Mouse (Mus musculus) B cell, adult 2 months (primary cell): ENCODE results near the gene Rbm20.

Source experiments
- DNase-seq, 2 experiments: peaks; one replicate each; pipeline ENCODE4 v3.0.0; 2022

The Rbm20 gene

GRCm38 (mm10) chr19:53821241-53822120 lies 144.4 kb downstream of the Rbm20 start:
- no peak for DNase-seq

- DNase-seq = no peak
These were observed 146.7 kb downstream of the Rbm20 start for GRCm38 (mm10) chr19:53823847-53824246.

- DNase-seq = peak; percentile 49 to 55
These were observed 148.0 kb downstream of the Rbm20 start for GRCm38 (mm10) chr19:53824872-53825680.

- DNase-seq = no peak
These were observed 152.9 kb downstream of the Rbm20 start for GRCm38 (mm10) chr19:53829990-53830389.

GRCm38 (mm10) chr19:53830407-53831163 lies 153.5 kb downstream of the Rbm20 start:
- DNase-seq = no peak

- DNase-seq = no peak
These were observed 154.0 kb downstream of the Rbm20 start for GRCm38 (mm10) chr19:53831164-53831448.

- no peak for DNase-seq
These were observed 155.4 kb downstream of the Rbm20 start for GRCm38 (mm10) chr19:53832512-53832911.

- DNase-seq = no peak
These were observed 156.8 kb downstream of the Rbm20 start for GRCm38 (mm10) chr19:53833745-53834369.

- DNase-seq = no peak
These were observed 159.7 kb downstream of the Rbm20 start for GRCm38 (mm10) chr19:53836569-53837454.

- DNase-seq = no peak
These were observed 161.7 kb downstream of the Rbm20 start for GRCm38 (mm10) chr19:53838850-53839249.

- no peak for DNase-seq
These were observed 162.7 kb downstream of the Rbm20 start for GRCm38 (mm10) chr19:53839837-53840236.

GRCm38 (mm10) chr19:53841915-53842314 lies 164.8 kb downstream of the Rbm20 start:
- DNase-seq = peak; percentile 91 to 92

GRCm38 (mm10) chr19:53843972-53844371 lies 166.9 kb downstream of the Rbm20 start:
- no peak for DNase-seq

- DNase-seq = no peak
These were observed 171.3 kb downstream of the Rbm20 start for GRCm38 (mm10) chr19:53848272-53848995.

GRCm38 (mm10) chr19:53850166-53850922 lies 173.2 kb downstream of the Rbm20 start:
- no peak for DNase-seq

GRCm38 (mm10) chr19:53851352-53851751 lies 174.2 kb downstream of the Rbm20 start:
- DNase-seq = no peak

- no peak for DNase-seq
These were observed 175.0 kb downstream of the Rbm20 start for GRCm38 (mm10) chr19:53851826-53852698.

- DNase-seq = no peak
These were observed 175.8 kb downstream of the Rbm20 start for GRCm38 (mm10) chr19:53852699-53853451.
